Mouse (Mus musculus) adrenal gland, adult 8-10 months (tissue): ENCODE data around the gene Rbm28. TPM values are rescaled to one million over a fixed set of nuclear protein-coding genes. Genes with fewer than 3 reads are reported as not detected.
A peak's percentile ranks its signal among the peaks of the same experiment; 100 is the strongest.
"Not testable (repeated sequence)": the region's sequence is repeated elsewhere in the genome, so short reads cannot be mapped to it uniquely, and the experiment has no call there.

Experiments
- DNase-seq: peaks from one replicate; pipeline ENCODE4 v3.0.0; 2022
- total RNA-seq, 4 experiments: library from RNA; stranded (reverse); gene quantifications; 2 replicates each; pipeline ENCODE4 v1.2.4; 2022

Rbm28 gene
- total RNA-seq, 4 experiments from 2014 or later = 30.2 to 40.2 (median 35.0) TPM

- DNase-seq = peak; percentile 1
Measured at GRCm38 (mm10) chr6:29193961-29194750, 29.4 kb upstream of the Rbm28 start.

GRCm38 (mm10) chr6:29187936-29188335 is 23.1 kb upstream of the Rbm28 start:
- DNase-seq = no peak

GRCm38 (mm10) chr6:29179843-29180242 is 15.0 kb upstream of the Rbm28 start:
- DNase-seq = no peak

GRCm38 (mm10) chr6:29178888-29179658 is 14.3 kb upstream of the Rbm28 start, which contains the start of gene Prrt4:
Prrt4 (minus strand) TSS chr6:29179584.
- DNase-seq = no peak

- DNase-seq = no peak
Measured at GRCm38 (mm10) chr6:29177901-29178879, 13.4 kb upstream of the Rbm28 start.

- no peak for DNase-seq
Measured at GRCm38 (mm10) chr6:29175113-29175512, 10.3 kb upstream of the Rbm28 start.

GRCm38 (mm10) chr6:29174368-29174767 is 9.6 kb upstream of the Rbm28 start:
- no peak for DNase-seq

GRCm38 (mm10) chr6:29170952-29171388 is 6.2 kb upstream of the Rbm28 start:
- peak; percentile 53 for DNase-seq

- DNase-seq = no peak
Measured at GRCm38 (mm10) chr6:29170063-29170921, 5.5 kb upstream of the Rbm28 start.

- DNase-seq = no peak
Measured at GRCm38 (mm10) chr6:29169675-29170062, 4.9 kb upstream of the Rbm28 start.

GRCm38 (mm10) chr6:29168871-29169270 is 4.1 kb upstream of the Rbm28 start:
- DNase-seq = no peak

GRCm38 (mm10) chr6:29166196-29166595 is 1.4 kb upstream of the Rbm28 start:
- no peak for DNase-seq

GRCm38 (mm10) chr6:29161291-29161690 is 3.5 kb downstream of the Rbm28 start:
- DNase-seq = not testable (repeated sequence)

- DNase-seq = no peak
Measured at GRCm38 (mm10) chr6:29160786-29161185, 4.0 kb downstream of the Rbm28 start.

- no peak for DNase-seq
Measured at GRCm38 (mm10) chr6:29156326-29156725, 8.5 kb downstream of the Rbm28 start.

GRCm38 (mm10) chr6:29150001-29150400 is 14.8 kb downstream of the Rbm28 start:
- DNase-seq = no peak

- DNase-seq = no peak
Measured at GRCm38 (mm10) chr6:29147407-29148010, 17.3 kb downstream of the Rbm28 start.

- no peak for DNase-seq
Measured at GRCm38 (mm10) chr6:29146641-29147040, 18.2 kb downstream of the Rbm28 start.

GRCm38 (mm10) chr6:29145456-29146307 is 19.1 kb downstream of the Rbm28 start:
- DNase-seq = no peak

- DNase-seq = no peak
Measured at GRCm38 (mm10) chr6:29144971-29145370, 19.8 kb downstream of the Rbm28 start.
